Mouse (Mus musculus) liver, adult 2 months (tissue): Measurements from ENCODE around the gene Mmp14. TPM values are rescaled to one million over a fixed set of nuclear protein-coding genes. Genes with fewer than 3 reads are reported as not detected.

Experiments used
- DNase-seq: peaks from one replicate; pipeline ENCODE4 v3.0.0-alpha.2; 2011; ENCODE audit warnings: low read depth, low spot score; ENCODE audit errors: extremely low read depth
- H3K27ac ChIP-seq: fragments of 200-500 bp; replicated peaks from 2 replicates; pipeline ENCODE4 v1.5.1; 2012; ENCODE audit warnings: low read depth, mild to moderate bottlenecking, control low read depth, inconsistent platforms, low read length; ENCODE audit not compliant: insufficient read depth
- H3K27me3 ChIP-seq: fragments of 200-500 bp; 2 replicates; pipeline ENCODE4 v1.6.1; 2012; ENCODE audit warnings: mild to moderate bottlenecking, moderate library complexity, low read length, inconsistent platforms; ENCODE audit not compliant: control insufficient read depth, insufficient read depth
- H3K36me3 ChIP-seq: fragments of 200-500 bp; 2 replicates; pipeline ENCODE4 v1.6.1; 2012; ENCODE audit warnings: low read length, inconsistent platforms; ENCODE audit not compliant: control insufficient read depth, insufficient read depth
- H3K4me1 ChIP-seq: fragments of 200-500 bp; 2 replicates; pipeline ENCODE4 v1.6.1; 2011; ENCODE audit warnings: low read length; ENCODE audit not compliant: control insufficient read depth, insufficient read depth
- H3K4me3 ChIP-seq: fragments of 200-500 bp; 2 replicates; pipeline ENCODE4 v1.5.1; 2011; ENCODE audit warnings: low read depth, mild to moderate bottlenecking, control low read depth, low read length, moderate library complexity; ENCODE audit not compliant: insufficient read depth
- H3K79me2 ChIP-seq: fragments of 200-500 bp; 2 replicates; pipeline ENCODE4 v1.6.1; 2012; ENCODE audit warnings: inconsistent platforms, mild to moderate bottlenecking, low read length, moderate library complexity; ENCODE audit not compliant: control insufficient read depth, insufficient read depth
- H3K9ac ChIP-seq: fragments of 200-500 bp; 2 replicates; pipeline ENCODE4 v1.6.1; 2012; ENCODE audit warnings: low read depth, mild to moderate bottlenecking, control low read depth, inconsistent platforms, low read length
- CTCF ChIP-seq: fragments of 200-500 bp; IDR thresholded peaks from 2 replicates; pipeline ENCODE4 v1.5.1; 2011; ENCODE audit warnings: low read depth, low read length, control low read depth
- POLR2A ChIP-seq: fragments of 200-500 bp; IDR thresholded peaks from 2 replicates; pipeline ENCODE4 v1.6.1; 2011; ENCODE audit warnings: low read length, control low read depth; ENCODE audit not compliant: insufficient read depth; ENCODE audit errors: extremely low read depth
- WGBS: fragments of 180-500 bp; shearing (Covaris S2); methylation state at CpG from one replicate; pipeline ENCODE4 v1.1.7; 2018; 5-methylcytosine and 5-hydroxymethylcytosine counted together
- polyA plus RNA-seq: library from polyadenylated mRNA; depleted of rRNA; stranded (reverse); fragments of >200 nt; gene quantifications from 2 replicates; pipeline ENCODE4 v1.2.3, GENCODE M21; 2012
- total RNA-seq: library from RNA; depleted of rRNA; stranded (reverse); fragments of >200 nt; gene quantifications from 2 replicates; pipeline ENCODE4 v1.2.3, GENCODE M21; 2014

The Mmp14 gene
- total and polyA plus RNA-seq, 2 experiments = 9.0 to 52.6 TPM

DNA sequence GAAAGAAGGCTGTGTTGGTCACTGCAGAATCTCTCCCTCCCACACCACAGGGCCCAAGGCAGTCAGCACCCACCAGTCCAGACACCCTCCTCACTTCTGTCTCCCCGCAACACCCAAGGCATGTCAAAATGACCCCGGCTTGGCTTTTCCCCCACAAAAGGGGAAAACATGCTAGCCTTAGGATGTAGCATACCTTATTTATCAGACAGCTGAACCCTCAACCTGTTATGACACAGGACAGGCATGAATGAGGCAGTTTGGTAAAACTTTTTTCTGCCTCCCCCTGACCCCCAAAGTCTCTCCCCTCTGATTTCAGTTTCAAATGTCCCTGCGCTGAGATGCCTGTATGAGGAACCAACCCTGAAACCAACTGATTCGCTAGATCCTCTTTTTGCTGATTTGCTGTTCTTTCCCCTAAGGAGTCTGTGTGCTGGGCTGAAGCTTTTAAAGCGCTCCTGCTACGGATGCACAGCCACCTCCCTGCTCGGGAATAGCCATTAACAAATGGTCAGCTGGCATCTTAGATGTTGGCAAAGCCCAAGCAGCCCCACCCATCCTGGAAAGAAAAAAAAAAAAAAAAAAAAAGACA, 22.3 kb upstream of the Mmp14 start:
- no peaks in the 10 kb centered on the region for H3K27me3 ChIP-seq
- H3K4me1 ChIP-seq = peaks cover 8% of the 10 kb centered on the region; the same call in 1 of the 2 replicates
- TF ChIP-seq CTCF = no peak
- no peak for TF ChIP-seq POLR2A
- no peaks in the 10 kb centered on the region for H3K79me2 ChIP-seq
- H3K4me3 ChIP-seq = peak overlapping the region; percentile 62
- 79% methylated on average over 7 of the region's 7 CpGs for WGBS
- peak overlapping the region; percentile 29 for H3K9ac ChIP-seq
- DNase-seq = no peak
- H3K36me3 ChIP-seq = no peaks in the 10 kb centered on the region
- peak overlapping the region; percentile 21 for H3K27ac ChIP-seq

DNA sequence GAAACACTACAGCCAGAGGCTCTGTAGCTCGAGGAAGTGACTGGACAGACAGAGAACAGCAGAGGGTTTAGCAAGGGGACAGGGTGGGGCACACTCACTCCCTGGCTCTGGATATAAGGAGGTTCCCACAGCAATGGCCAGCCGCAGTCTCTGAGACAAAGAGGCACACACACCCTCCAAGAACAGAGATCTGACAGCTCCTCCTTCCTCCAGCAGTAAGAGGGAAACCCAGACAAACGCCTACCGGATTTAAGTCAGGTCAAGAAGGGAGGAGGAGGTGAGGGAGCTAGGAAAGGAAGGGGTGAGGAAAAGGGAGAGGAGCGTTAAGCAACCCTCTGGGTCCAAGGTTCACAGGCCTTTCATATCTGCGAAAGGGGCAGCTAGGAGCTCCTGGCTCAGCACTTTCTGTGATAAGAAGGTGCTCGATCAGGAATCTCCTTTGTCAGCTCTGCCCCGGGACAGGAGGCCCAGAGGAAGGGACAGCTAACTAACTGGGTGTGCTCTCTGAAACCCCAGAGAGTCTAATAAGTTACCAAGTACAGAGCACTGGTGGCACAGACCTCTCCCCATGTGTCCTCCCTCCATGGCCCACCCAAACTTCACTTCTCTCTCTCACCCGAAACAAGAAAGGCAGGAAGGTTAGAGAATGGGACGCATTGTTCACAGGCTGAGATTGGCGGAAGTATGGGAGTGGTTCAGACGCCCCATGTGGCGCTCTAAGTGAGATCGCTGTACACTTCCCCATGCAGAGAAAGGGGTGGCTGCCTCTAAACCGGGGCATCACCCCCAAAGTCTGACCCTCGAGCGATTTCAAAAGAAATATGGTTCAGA, 21.2 kb upstream of the Mmp14 start:
- peak; percentile 60 for DNase-seq
- Histone ChIP-seq H3K79me2 (no peaks in the 10 kb centered on the region), H3K27me3 (no peaks in the 10 kb centered on the region), H3K36me3 (no peaks in the 10 kb centered on the region), H3K4me1 (peaks cover 8% of the 10 kb centered on the region; the same call in 1 of the 2 replicates), H3K9ac (peak overlapping the region; percentile 6; the same call in 1 of the 2 replicates), H3K4me3 (no peak overlapping the region), H3K27ac (peak overlapping the region; percentile 21)
- WGBS = 46% methylated on average over 17 of the region's 17 CpGs
- TF ChIP-seq CTCF (no peak), POLR2A (no peak)

DNA sequence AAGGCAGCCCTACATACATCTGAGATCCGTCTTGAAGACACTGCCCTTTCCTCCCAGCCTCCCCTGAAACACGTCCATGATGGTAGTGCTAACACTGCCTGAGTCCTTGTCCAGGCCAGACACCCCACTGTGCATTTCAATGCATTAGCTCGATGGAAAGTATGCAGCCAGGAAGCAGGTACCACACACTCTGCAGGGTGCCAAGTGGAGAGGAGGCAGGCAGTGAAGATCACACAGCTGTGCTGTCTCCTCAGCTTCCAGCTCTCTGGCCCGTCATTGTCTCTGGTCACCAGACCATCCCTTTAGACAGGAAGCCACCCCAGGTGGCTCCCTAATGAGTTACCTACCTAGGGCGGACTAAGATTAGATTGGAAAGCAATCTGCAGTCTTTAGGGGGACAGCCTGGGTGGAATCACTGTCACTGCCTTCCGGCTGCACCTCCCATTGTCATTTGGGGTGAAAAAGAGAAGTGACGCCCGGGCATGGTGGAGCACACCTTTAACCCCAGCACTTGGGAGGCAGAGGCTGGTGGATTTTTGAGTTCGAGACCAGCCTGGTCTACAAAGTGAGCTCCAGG, 19.3 kb upstream of the Mmp14 start:
- Histone ChIP-seq H3K27ac (no peak overlapping the region), H3K79me2 (no peaks in the 10 kb centered on the region), H3K4me3 (no peak overlapping the region), H3K9ac (no peak overlapping the region), H3K4me1 (peaks cover 8% of the 10 kb centered on the region; the same call in 1 of the 2 replicates), H3K36me3 (no peaks in the 10 kb centered on the region), H3K27me3 (no peaks in the 10 kb centered on the region)
- WGBS = 81% methylated on average over 9 of the region's 9 CpGs
- TF ChIP-seq CTCF = no peak
- no peak for TF ChIP-seq POLR2A
- no peak for DNase-seq

- H3K4me1 ChIP-seq = peaks cover 8% of the 10 kb centered on the region; the same call in 1 of the 2 replicates
- 0 out of 2 replicates have a peak overlapping the region, but pooled peaks have one; percentile 0 for H3K27ac ChIP-seq
- WGBS = 65% methylated on average over 2 of the region's 2 CpGs
These were observed 18.7 kb upstream of the Mmp14 start for GRCm38 (mm10) chr14:54412629-54413170.

DNA sequence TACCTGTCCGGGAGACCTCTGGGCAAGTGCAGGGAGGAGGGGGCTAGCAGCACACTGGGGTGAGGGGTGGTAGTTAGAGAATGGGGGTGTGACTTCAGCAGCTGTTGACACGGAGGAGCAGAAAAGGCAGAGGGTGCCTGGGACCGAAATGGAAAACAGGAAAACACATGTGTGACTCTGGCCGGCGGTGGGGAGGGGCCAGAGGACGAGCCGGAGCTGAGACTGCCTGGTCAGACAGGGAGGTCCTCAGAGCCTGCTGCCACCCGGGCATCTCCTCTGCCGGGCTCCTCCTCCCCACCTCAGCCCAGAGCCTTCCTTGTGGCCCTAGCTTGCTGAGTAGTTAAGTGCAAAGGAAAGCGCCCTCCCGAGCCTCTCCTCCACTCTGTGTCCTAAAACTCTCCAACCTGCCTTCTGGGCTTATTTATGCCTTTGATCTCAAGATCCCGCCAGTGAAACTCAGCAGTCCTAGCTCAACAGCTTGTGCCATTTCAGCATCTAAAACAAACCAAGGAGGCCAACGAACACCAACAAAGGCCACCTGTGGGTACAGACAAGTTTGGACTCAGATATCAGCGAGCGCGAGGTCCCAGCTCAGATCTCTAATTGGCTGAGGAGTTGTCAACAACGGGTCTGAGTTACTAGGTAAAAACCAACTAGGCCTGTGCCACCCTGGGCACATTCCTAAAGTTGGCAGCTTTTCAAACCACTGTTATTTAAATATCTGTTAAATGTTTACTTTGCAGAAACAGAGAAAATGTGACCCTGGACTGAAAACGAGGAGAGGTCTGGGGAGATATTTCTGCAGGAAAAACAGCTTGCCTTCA, 17.3 kb upstream of the Mmp14 start:
- 17% methylated on average over 18 of the region's 18 CpGs for WGBS
- H3K4me1 ChIP-seq = peaks cover 8% of the 10 kb centered on the region; the same call in 1 of the 2 replicates
- TF ChIP-seq POLR2A (no peak), CTCF (no peak)
- peak overlapping the region; percentile 29 for H3K4me3 ChIP-seq
- no peaks in the 10 kb centered on the region for H3K27me3 ChIP-seq
- 0 out of 2 replicates have a peak overlapping the region, but pooled peaks have one; percentile 35 for H3K9ac ChIP-seq
- H3K36me3 ChIP-seq = no peaks in the 10 kb centered on the region
- H3K79me2 ChIP-seq = no peaks in the 10 kb centered on the region
- DNase-seq = no peak
- H3K27ac ChIP-seq = no peak overlapping the region

More at GRCm38 (mm10) chr14:54412629-54413170, 18.7 kb upstream of the Mmp14 start:
- H3K27me3 ChIP-seq = no peaks in the 10 kb centered on the region
- H3K79me2 ChIP-seq = no peaks in the 10 kb centered on the region
- H3K9ac ChIP-seq = no peak overlapping the region
- TF ChIP-seq CTCF (peak; percentile 74), POLR2A (no peak)
- DNase-seq = peak; percentile 55
- H3K4me3 ChIP-seq = no peak overlapping the region
- H3K36me3 ChIP-seq = no peaks in the 10 kb centered on the region
